Mouse (Mus musculus) CD4-positive naive resting alpha-beta T cell, adult 57 days (primary cell): ENCODE data around the gene Sfrp2. TPM values are rescaled to one million over a fixed set of nuclear protein-coding genes. Genes with fewer than 3 reads are reported as not detected.

Source experiments
- total RNA-seq: library from RNA; stranded (reverse); gene quantifications from one replicate; pipeline ENCODE4 v1.2.4, GENCODE M21; 2023

The Sfrp2 gene
- total RNA-seq = not detected

DNA sequence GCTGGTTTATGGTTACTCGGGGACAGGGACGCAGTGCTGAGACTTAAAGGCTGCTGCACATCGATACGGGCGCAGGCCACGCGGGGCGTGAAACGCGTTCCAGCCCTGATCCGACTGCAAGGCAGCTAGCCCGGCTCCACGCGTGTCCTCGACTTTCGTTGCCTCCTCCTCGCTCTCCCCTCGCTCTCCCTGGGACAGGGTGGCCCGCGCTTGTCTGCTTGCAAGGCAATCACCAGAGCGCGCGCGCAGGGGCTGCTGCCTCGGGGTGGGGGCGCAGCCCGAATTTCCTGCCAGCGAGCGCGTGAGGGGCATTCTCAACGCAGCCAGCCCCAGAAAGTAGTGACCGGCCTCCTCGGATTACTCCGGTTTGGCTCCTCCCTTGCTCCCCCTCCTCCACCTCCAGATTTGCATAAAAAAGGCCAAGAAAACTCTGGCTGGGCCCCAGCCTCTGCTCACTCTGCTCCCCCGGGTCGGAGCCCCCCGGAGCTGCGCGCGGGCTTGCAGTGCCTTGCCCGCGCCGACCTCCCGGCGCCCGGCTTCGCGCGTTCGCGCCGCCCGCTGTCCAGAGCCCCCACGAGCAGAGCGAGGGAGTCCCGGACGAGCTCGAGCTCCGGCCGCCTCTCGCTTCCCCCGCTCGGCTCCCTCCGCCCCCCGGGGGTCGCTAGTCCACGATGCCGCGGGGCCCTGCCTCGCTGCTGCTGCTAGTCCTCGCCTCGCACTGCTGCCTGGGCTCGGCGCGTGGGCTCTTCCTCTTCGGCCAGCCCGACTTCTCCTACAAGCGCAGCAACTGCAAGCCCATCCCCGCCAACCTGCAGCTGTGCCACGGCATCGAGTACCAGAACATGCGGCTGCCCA is at the start of gene Sfrp2:
Gene Sfrp2, plus strand, starts transcription at position 451 of the 855 bp plus-strand sequence.

Other genes with a start within 250 kb of the Sfrp2 start
- gene Tlr2, start 75.4 kb downstream of the Sfrp2 start, total RNA-seq = 2.2 TPM